Mouse (Mus musculus): ENCODE data around the gene Olfr1442. TPM values are rescaled to one million over a fixed set of nuclear protein-coding genes. Genes with fewer than 3 reads are reported as not detected.

Olfr1442 gene
- polyA plus RNA-seq, 1 experiment, result not detected

DNA sequence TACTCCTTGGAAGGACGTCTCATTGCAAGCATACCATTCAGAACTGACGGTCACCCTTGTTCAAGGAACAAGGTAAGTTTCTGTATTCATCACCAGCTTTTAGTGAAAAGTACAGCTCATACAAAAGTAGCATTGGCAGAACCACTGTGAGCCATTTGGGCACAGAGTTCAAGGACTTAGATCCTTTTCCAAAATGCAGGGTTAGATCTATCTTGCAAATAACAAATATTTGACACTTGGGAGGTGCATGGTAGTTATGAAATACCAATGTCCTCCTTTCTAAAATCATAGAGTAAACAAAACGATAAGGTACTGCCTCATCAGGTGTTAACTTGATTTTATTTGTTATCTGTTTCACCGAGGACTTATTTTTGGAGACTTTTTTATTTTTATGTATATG is 812 bp downstream of the Olfr1442 start:
- Histone ChIP-seq H3K27ac (ENCODE audit: control insufficient read depth, insufficient read depth, low read depth, low read length, poor library complexity) (no peak overlapping the region), H3K4me1 (ENCODE audit: control insufficient read depth, insufficient read depth, low read length) (no peaks in the 10 kb centered on the region), H3K4me3 (replicated peaks; ENCODE audit: control insufficient read depth, low read depth, low read length) (no peak overlapping the region)
- WGBS, result 73% methylated on average over 4 of the region's 4 CpGs
- TF ChIP-seq POLR2A (IDR thresholded peaks at IDR 0.05; ENCODE audit: borderline replicate concordance, control insufficient read depth, low read depth, low read length) (no peak), CTCF (IDR thresholded peaks at IDR 0.05; ENCODE audit: control insufficient read depth, insufficient read depth, low read length) (no peak)

DNA sequence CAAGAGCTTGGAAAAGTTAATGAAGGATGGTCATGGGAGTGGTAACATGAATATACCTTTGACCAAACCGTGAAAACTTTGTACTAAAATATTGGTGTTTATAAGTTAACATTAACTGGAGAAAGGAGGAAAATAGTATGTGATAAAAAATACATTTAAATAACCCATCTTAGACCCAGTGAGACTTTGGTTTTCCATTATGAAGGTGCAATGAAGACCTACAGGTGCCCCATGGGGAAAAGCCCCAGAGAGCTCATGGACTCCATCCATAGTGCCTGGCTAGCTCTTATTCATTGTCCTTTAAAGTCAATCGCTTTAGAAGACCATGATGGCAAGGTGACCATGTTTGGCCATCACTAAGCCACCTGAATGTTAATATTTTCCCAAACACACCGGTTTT is 7.6 kb downstream of the Olfr1442 start, which contains the start of gene Olfr1443:
Gene Olfr1443 (plus strand): TSS at position 301 of the 400 bp plus-strand sequence.
- Histone ChIP-seq H3K27ac (ENCODE audit: control insufficient read depth, insufficient read depth, low read depth, low read length, poor library complexity) (no peak within 1 kb of the TSS), H3K4me3 (replicated peaks; ENCODE audit: control insufficient read depth, low read depth, low read length) (no peak within 1 kb of the TSS), H3K4me1 (ENCODE audit: control insufficient read depth, insufficient read depth, low read length) (no peaks in the 10 kb centered on the region)
- WGBS, result 52% methylated on average over 3 of the region's 3 CpGs
- TF ChIP-seq CTCF (IDR thresholded peaks at IDR 0.05; ENCODE audit: control insufficient read depth, insufficient read depth, low read length) (no peak), POLR2A (IDR thresholded peaks at IDR 0.05; ENCODE audit: borderline replicate concordance, control insufficient read depth, low read depth, low read length) (no peak)

DNA sequence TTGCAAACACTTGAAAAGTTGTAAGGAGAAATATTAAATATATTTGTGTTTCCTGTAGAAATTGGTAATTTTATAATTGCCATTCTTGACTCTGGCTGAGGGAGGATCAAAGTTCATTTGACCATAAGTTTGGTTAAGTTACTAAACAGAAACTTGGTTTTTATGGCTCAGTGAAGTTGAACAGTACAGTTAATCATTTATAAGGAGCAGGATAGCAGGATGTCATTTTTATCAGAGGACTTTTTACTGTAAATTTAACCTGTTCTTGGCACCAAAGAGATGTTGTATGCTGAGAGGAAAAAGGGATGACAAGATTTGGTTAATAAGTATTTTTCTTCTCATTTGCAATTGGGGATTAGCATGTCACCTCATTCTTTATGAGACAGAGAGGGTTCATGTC is 14.4 kb downstream of the Olfr1442 start:
- TF ChIP-seq POLR2A (IDR thresholded peaks at IDR 0.05; ENCODE audit: borderline replicate concordance, control insufficient read depth, low read depth, low read length) (no peak), CTCF (IDR thresholded peaks at IDR 0.05; ENCODE audit: control insufficient read depth, insufficient read depth, low read length) (no peak)
- H3K4me1 ChIP-seq (ENCODE audit: control insufficient read depth, insufficient read depth, low read length), result no peaks in the 10 kb centered on the region
- no peak overlapping the region for H3K27ac ChIP-seq (ENCODE audit: control insufficient read depth, insufficient read depth, low read depth, low read length, poor library complexity)
- no peak overlapping the region for H3K4me3 ChIP-seq (replicated peaks; ENCODE audit: control insufficient read depth, low read depth, low read length)

DNA sequence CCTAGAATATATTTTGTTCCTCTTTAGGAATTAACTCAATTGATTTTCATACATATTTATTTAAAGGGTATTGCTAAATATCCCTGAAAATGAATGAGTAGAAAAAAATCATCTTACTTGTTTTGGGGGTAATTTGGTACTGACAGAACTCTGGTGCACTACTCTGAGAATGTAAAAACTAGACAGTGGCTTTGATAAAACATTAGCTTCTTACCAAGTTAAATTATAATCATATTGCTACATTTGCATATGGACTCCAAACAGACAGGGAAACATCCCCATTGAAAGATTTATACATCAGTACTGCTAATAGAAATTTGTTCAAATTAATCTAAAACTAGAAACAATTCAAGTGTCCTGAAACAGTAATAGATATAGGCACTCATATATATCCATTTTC is 15.0 kb downstream of the Olfr1442 start:
- Histone ChIP-seq H3K4me1 (ENCODE audit: control insufficient read depth, insufficient read depth, low read length) (no peaks in the 10 kb centered on the region), H3K27ac (ENCODE audit: control insufficient read depth, insufficient read depth, low read depth, low read length, poor library complexity) (no peak overlapping the region), H3K4me3 (replicated peaks; ENCODE audit: control insufficient read depth, low read depth, low read length) (no peak overlapping the region)
- TF ChIP-seq CTCF (IDR thresholded peaks at IDR 0.05; ENCODE audit: control insufficient read depth, insufficient read depth, low read length), result no peak
- no peak for TF ChIP-seq POLR2A (IDR thresholded peaks at IDR 0.05; ENCODE audit: borderline replicate concordance, control insufficient read depth, low read depth, low read length)

DNA sequence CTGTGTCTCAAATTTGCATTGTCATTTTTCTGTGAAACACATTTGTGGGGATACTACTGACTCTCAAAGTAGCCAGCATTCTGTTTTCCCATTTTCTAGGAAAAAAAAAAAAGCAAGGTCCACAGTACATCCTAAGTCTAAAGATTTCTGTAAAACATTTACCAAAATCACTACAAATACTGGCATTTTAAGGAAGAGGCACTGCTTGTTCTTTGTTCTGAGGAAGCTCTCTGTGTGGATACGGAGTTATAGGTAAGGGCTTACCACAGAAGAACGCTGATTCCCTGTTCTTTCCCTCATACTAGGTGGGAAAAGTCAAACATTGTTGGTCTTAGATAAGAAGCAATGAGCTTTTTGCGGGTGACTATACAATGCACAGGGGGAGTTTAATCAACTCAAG is 25.4 kb downstream of the Olfr1442 start, which contains the start of gene Keg1:
Gene Keg1 (plus strand): TSS at position 197 of the 400 bp plus-strand sequence.
- Histone ChIP-seq H3K4me1 (ENCODE audit: control insufficient read depth, insufficient read depth, low read length) (no peaks in the 10 kb centered on the region), H3K4me3 (replicated peaks; ENCODE audit: control insufficient read depth, low read depth, low read length) (no peak within 1 kb of the TSS), H3K27ac (ENCODE audit: control insufficient read depth, insufficient read depth, low read depth, low read length, poor library complexity) (no peak within 1 kb of the TSS)
- TF ChIP-seq POLR2A (IDR thresholded peaks at IDR 0.05; ENCODE audit: borderline replicate concordance, control insufficient read depth, low read depth, low read length), result no peak
- no peak for TF ChIP-seq CTCF (IDR thresholded peaks at IDR 0.05; ENCODE audit: control insufficient read depth, insufficient read depth, low read length)
- WGBS, result 65% methylated on average over 3 of the region's 3 CpGs

DNA sequence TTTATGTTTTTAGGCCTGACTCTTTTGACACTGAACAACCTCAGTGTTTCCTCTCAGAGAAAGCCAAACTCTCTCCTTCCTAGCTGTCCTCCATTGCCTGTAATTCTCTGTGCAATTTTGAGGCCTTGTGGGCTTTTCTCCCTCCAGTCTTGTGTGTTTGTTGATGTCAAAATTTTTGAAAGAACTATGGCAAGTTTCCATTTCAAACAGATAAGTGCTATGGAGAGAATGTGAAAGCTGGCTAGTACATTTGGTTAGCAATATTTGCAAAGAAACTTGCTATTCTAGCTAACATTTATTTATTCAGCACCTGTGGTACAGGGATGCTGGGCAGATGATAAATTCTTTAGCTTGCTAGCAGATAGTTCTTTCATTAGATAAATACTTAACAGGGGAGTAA is 26.0 kb downstream of the Olfr1442 start:
- Histone ChIP-seq H3K4me1 (ENCODE audit: control insufficient read depth, insufficient read depth, low read length) (no peaks in the 10 kb centered on the region), H3K27ac (ENCODE audit: control insufficient read depth, insufficient read depth, low read depth, low read length, poor library complexity) (no peak overlapping the region), H3K4me3 (replicated peaks; ENCODE audit: control insufficient read depth, low read depth, low read length) (no peak overlapping the region)
- no peak for TF ChIP-seq CTCF (IDR thresholded peaks at IDR 0.05; ENCODE audit: control insufficient read depth, insufficient read depth, low read length)

DNA sequence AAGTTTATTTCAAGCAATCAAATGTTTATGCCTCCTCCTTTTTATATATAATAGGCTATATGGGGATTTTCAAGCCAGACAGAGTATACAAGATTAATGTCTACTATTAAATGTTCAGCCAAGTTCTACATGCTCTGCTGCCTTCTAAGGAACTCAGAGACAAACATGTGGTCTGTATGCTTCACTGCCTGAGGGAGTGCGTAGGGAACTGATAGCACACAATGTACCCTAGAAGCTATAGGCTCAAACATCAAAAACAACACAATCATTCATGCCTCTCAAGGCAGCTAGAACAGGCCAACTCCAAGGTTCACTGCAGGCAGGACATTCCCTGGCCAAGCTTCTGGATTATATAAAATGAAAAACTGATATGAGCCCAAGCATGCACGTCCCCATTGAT is 38.2 kb downstream of the Olfr1442 start:
- H3K4me1 ChIP-seq (ENCODE audit: control insufficient read depth, insufficient read depth, low read length), result no peaks in the 10 kb centered on the region
- 61% methylated on average over 2 of the region's 2 CpGs for WGBS
- no peak overlapping the region for H3K27ac ChIP-seq (ENCODE audit: control insufficient read depth, insufficient read depth, low read depth, low read length, poor library complexity)
- H3K4me3 ChIP-seq (replicated peaks; ENCODE audit: control insufficient read depth, low read depth, low read length), result no peak overlapping the region
- TF ChIP-seq POLR2A (IDR thresholded peaks at IDR 0.05; ENCODE audit: borderline replicate concordance, control insufficient read depth, low read depth, low read length) (no peak), CTCF (IDR thresholded peaks at IDR 0.05; ENCODE audit: control insufficient read depth, insufficient read depth, low read length) (no peak)

DNA sequence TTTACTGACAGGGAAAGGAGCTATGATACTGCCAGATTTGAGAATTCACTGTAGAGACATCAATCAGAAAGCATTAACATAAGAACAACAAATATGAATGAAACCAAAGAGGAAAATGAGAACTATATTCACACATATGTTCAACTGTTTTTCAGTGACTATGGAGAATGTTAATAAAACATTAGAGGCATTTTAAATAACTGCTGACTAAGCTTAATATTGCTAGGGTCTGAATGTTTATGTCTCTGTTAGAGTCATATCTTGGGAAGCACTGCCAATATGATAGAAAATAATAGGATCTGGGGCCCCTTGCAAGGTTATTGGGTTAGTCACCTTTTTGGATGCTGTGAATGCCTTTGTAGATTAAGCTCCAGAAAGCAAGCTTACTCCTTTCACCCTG is 38.7 kb downstream of the Olfr1442 start:
- TF ChIP-seq CTCF (IDR thresholded peaks at IDR 0.05; ENCODE audit: control insufficient read depth, insufficient read depth, low read length) (no peak), POLR2A (IDR thresholded peaks at IDR 0.05; ENCODE audit: borderline replicate concordance, control insufficient read depth, low read depth, low read length) (no peak)
- H3K4me1 ChIP-seq (ENCODE audit: control insufficient read depth, insufficient read depth, low read length), result no peaks in the 10 kb centered on the region
- H3K27ac ChIP-seq (ENCODE audit: control insufficient read depth, insufficient read depth, low read depth, low read length, poor library complexity), result no peak overlapping the region
- no peak overlapping the region for H3K4me3 ChIP-seq (replicated peaks; ENCODE audit: control insufficient read depth, low read depth, low read length)

DNA sequence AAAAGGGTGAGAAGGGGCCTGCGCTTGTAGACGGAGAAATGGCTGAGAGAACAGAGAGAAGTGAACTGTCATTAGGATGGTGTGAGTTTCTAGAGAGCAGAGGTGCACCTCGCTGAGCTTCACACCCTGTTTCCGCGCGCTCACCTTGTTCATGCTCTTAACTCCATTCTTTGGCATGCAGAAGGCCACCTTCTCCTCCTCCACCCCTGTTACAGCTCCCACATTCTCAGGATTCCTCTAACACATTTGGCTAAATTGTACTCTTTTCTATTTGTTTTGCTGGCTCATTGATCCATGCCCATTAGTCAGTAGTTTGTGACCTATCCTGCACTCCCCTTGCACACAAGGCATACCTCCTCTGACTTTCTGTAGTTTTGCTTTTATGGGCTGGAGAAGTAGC is 49.0 kb downstream of the Olfr1442 start:
- WGBS, result 80% methylated on average over 6 of the region's 6 CpGs
- TF ChIP-seq POLR2A (IDR thresholded peaks at IDR 0.05; ENCODE audit: borderline replicate concordance, control insufficient read depth, low read depth, low read length) (no peak), CTCF (IDR thresholded peaks at IDR 0.05; ENCODE audit: control insufficient read depth, insufficient read depth, low read length) (no peak)
- Histone ChIP-seq H3K4me1 (ENCODE audit: control insufficient read depth, insufficient read depth, low read length) (no peaks in the 10 kb centered on the region), H3K27ac (ENCODE audit: control insufficient read depth, insufficient read depth, low read depth, low read length, poor library complexity) (no peak overlapping the region), H3K4me3 (replicated peaks; ENCODE audit: control insufficient read depth, low read depth, low read length) (no peak overlapping the region)

All from bone marrow, adult 2 months (tissue).